Mouse (Mus musculus) heart, postnatal 0 days (tissue): ENCODE data around the gene Tmbim4.

ENCODE experiments used
- CTCF ChIP-seq: IDR thresholded peaks from 2 replicates; pipeline ENCODE4 v1.5.1; 2016; ENCODE audit warnings: antibody characterized with exemption, control low read depth, low read depth
- EP300 ChIP-seq: IDR thresholded peaks from 2 replicates; pipeline ENCODE4 v1.6.1; 2016; ENCODE audit warnings: antibody characterized with exemption, low read depth

DNA sequence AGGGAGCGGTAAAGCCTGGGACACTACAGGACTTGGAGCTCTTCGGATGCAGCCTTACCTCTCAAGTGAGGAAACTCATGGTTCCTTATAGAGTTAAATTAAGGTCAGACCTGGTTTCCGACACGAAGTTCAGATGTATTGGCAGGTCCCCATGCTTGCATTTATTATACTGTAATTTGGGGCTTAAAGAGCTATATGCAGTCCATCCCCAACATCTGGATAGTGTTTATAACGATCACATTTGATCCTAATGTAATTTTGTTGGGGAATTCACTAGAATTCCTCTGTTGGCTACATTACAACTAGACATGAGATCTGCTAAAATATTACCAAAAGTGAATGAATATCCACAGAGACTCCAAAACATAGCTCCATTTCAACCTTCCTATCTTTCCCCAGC, 44.3 kb downstream of the Tmbim4 start:
- TF ChIP-seq CTCF (no peak), EP300 (no peak)
